Mouse (Mus musculus) ES-Bruce4 (cell line): ENCODE measurements at regions not wholly inside any gene's neighbourhood (a gene's known extent, or its start where the extent isn't known, plus 50 kb on each side); places are given as distances from the start of the nearest gene placed in this dataset.

Experiments
- CTCF ChIP-seq: IDR thresholded peaks from one replicate; pipeline ENCODE4 v1.8.1; 2011; ENCODE audit warnings: low read depth, low read length
- EP300 ChIP-seq: IDR thresholded peaks from 2 replicates; pipeline ENCODE4 v1.6.1; 2011; ENCODE audit warnings: low read depth, low read length; ENCODE audit not compliant: insufficient read depth
- POLR2A ChIP-seq: IDR thresholded peaks from one replicate; pipeline ENCODE4 v1.8.1; 2011; ENCODE audit warnings: low read length; ENCODE audit not compliant: insufficient read depth

DNA sequence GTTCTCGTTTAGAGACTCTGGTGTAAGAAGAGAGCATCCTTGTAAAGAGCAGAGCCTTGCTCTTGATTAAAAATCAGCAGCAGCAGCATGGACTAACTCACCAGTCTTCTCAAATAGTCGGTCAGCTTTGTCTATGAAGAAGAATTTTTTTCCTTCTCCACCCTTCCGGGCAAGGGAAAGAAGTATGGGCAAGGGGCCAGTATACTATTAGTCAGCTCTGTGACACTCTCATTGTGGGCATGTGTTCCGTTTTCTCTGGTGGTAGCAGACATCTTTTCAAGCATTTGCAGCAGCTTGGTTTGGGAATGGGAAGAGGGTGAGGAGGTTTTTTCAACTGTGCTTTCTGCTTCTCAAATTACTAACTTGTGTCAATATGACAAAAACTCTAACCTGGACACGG lies 94.3 kb upstream of the Rgs1 start:
- TF ChIP-seq POLR2A (no peak), CTCF (no peak), EP300 (no peak)
